Comparison of ENCODE assay signal across 22 mouse cellular contexts in genomic region chr13:40943066-40943465, GRCm38 (mm10). TPM values are rescaled to one million over a fixed set of nuclear protein-coding genes. Genes with fewer than 3 reads are reported as not detected.
A peak's percentile ranks its signal among the peaks of the same experiment; 100 is the strongest.
DNase-seq lines count a peak whose midpoint lies in the region; ATAC-seq and TF ChIP-seq lines count a peak whose summit lies in the region.
"Had no signal": no experiment of that assay in that cellular context is flagged by ENCODE, and none has a peak within 500 bp of the region (broad histone marks: within the 10 kb centered on the region; RNA-seq: fewer than 3 reads in every experiment).

No protein-coding gene starts in this region.

- no peak for TF ChIP-seq EP300 in ES-Bruce4 (IDR thresholded peaks at IDR 0.05; ENCODE audit: insufficient read depth, low read depth, low read length)
- no peak for TF ChIP-seq EP300 in stomach, postnatal 0 days (optimal IDR thresholded peaks at IDR 0.05)

- in situ Hi-C loops in ES-E14 (cut with MboI; ENCODE audit: low sequenced_read_pairs in 2 of 2, unreplicated experiment in 2 of 2): no loop called here

- H3K27me3 ChIP-seq in E14TG2a.4 (ENCODE audit: insufficient read depth, low read length): no peaks in the 10 kb centered on the region
- H3K27me3 ChIP-seq in ES-Bruce4 (ENCODE audit: control insufficient read depth, insufficient read depth, low read length, poor library complexity, severe bottlenecking): no peaks in the 10 kb centered on the region
- H3K27me3 ChIP-seq in stomach, postnatal 0 days (ENCODE audit: control insufficient read depth, insufficient read depth, low read length): no peaks in the 10 kb centered on the region
- H3K27me3 ChIP-seq in forebrain, postnatal 0 days (ENCODE audit: insufficient read depth, low read length): no peaks in the 10 kb centered on the region
- H3K27me3 ChIP-seq: CH12.LX; embryonic facial prominence, embryonic 12.5 days; forebrain, embryonic 13.5 days; forebrain, embryonic 15.5 days had no signal

- H3K9ac ChIP-seq in ES-Bruce4 (ENCODE audit: low read depth, poor library complexity, severe bottlenecking) (peak overlapping the region; percentile 27; the same call in 1 of the 2 replicates), ES-E14 (ENCODE audit: insufficient read depth, low read depth, low read length, poor library complexity, severe bottlenecking) (no peak overlapping the region)
- H3K9ac ChIP-seq in stomach, postnatal 0 days (ENCODE audit: low read length): no peak overlapping the region
- no peak overlapping the region for H3K9ac ChIP-seq in forebrain, postnatal 0 days
- H3K9ac ChIP-seq: embryonic facial prominence, embryonic 12.5 days; forebrain, embryonic 13.5 days; forebrain, embryonic 15.5 days had no signal

- TF ChIP-seq CTCF in E14TG2a.4 (conservative IDR thresholded peaks at IDR 0.05; ENCODE audit: low read length) (no peak), ES-Bruce4 (IDR thresholded peaks at IDR 0.05; ENCODE audit: low read depth, low read length) (no peak)
- no peak for TF ChIP-seq CTCF in stomach, postnatal 0 days (IDR thresholded peaks at IDR 0.05; ENCODE audit: low read depth)
- TF ChIP-seq CTCF in forebrain, postnatal 0 days (IDR thresholded peaks at IDR 0.05; ENCODE audit: low read depth): no peak

- no peak overlapping the region for H3K4me2 ChIP-seq in stomach, postnatal 0 days (replicated peaks; ENCODE audit: low read depth)
- no peak overlapping the region for H3K4me2 ChIP-seq in forebrain, postnatal 0 days (ENCODE audit: low read depth)
- H3K4me2 ChIP-seq: embryonic facial prominence, embryonic 12.5 days; forebrain, embryonic 13.5 days; forebrain, embryonic 15.5 days had no signal

- H3K27ac ChIP-seq in ES-Bruce4 (ENCODE audit: insufficient read depth, low read length) (0 out of 2 replicates have a peak overlapping the region, but pooled peaks have one; percentile 83), ES-E14 (ENCODE audit: insufficient read depth, low read depth, low read length, poor library complexity, severe bottlenecking) (peak overlapping the region; percentile 70; the same call in 1 of the 2 replicates)
- H3K27ac ChIP-seq in stomach, postnatal 0 days (replicated peaks): no peak overlapping the region
- no peak overlapping the region for H3K27ac ChIP-seq in forebrain, postnatal 0 days (ENCODE audit: low read depth, low read length)
- H3K27ac ChIP-seq: embryonic facial prominence, embryonic 10.5 days; embryonic facial prominence, embryonic 12.5 days; forebrain, embryonic 13.5 days; forebrain, embryonic 15.5 days had no signal

- DNase-seq in ES-E14 (ENCODE audit: low read depth, low spot score) (no peak), ZHBTc4 (ENCODE audit: low read depth, low spot score) (peak; percentile 46)
- no peak for DNase-seq in stomach, postnatal 0 days (ENCODE audit: low spot score)
- DNase-seq in forebrain, postnatal 0 days: no peak
- no peak for DNase-seq in B cell, adult 2 months
- DNase-seq: adrenal gland, adult 2 months; adrenal gland, postnatal 10 days; adrenal gland, postnatal 25 days; cerebellum, adult 11 months; cerebellum, adult 2 months; cerebellum, adult 9-10 months; cerebellum, postnatal 10 days; cerebellum, postnatal 25 days had no signal

- H3K9me3 ChIP-seq in E14TG2a.4 (ENCODE audit: low read length) (no peaks in the 10 kb centered on the region), ES-Bruce4 (replicated peaks; ENCODE audit: control insufficient read depth, insufficient read depth, low read length, poor library complexity, severe bottlenecking) (no peaks in the 10 kb centered on the region), ES-E14 (ENCODE audit: control insufficient read depth, insufficient read depth, low read depth, low read length) (no peaks in the 10 kb centered on the region)
- no peaks in the 10 kb centered on the region for H3K9me3 ChIP-seq in stomach, postnatal 0 days (ENCODE audit: control insufficient read depth, low read length)
- H3K9me3 ChIP-seq in forebrain, postnatal 0 days (ENCODE audit: low read length): no peaks in the 10 kb centered on the region
- H3K9me3 ChIP-seq: embryonic facial prominence, embryonic 10.5 days; embryonic facial prominence, embryonic 12.5 days; forebrain, embryonic 13.5 days; forebrain, embryonic 15.5 days; G1E had no signal

- peaks cover 99% of the 10 kb centered on the region for H3K4me1 ChIP-seq in E14TG2a.4 (replicated peaks; ENCODE audit: low read depth, low read length)
- peaks cover 12% of the 10 kb centered on the region for H3K4me1 ChIP-seq in ES-Bruce4 (ENCODE audit: control insufficient read depth, insufficient read depth, low read length)
- H3K4me1 ChIP-seq in ES-E14 (ENCODE audit: control insufficient read depth in 2 of 2, insufficient read depth in 2 of 2, low read length in 2 of 2, poor library complexity in 1 of 2): peaks cover 19 to 23% of the 10 kb centered on the region in 2 experiments
- peaks cover 4% of the 10 kb centered on the region for H3K4me1 ChIP-seq in stomach, postnatal 0 days (replicated peaks; ENCODE audit: control insufficient read depth, insufficient read depth)
- H3K4me1 ChIP-seq in forebrain, postnatal 0 days (ENCODE audit: insufficient read depth): no peaks in the 10 kb centered on the region

- ATAC-seq in stomach, postnatal 0 days (ENCODE audit: low FRiP score, low TSS enrichment): no peak
- ATAC-seq in forebrain, postnatal 0 days: no peak
- ATAC-seq: CD4-positive, CD25-positive, alpha-beta regulatory T cell, adult 4 months; forebrain, embryonic 13.5 days; forebrain, embryonic 15.5 days had no signal

- TF ChIP-seq POLR2A in ES-Bruce4 (IDR thresholded peaks at IDR 0.05; ENCODE audit: insufficient read depth, low read length): no peak

- 86% methylated on average over 1 of the region's 1 CpGs for WGBS in stomach, postnatal 0 days
- 90% methylated on average over 1 of the region's 1 CpGs for WGBS in forebrain, postnatal 0 days

- H3K4me3 ChIP-seq in E14TG2a.4 (replicated peaks; ENCODE audit: low read length): peak overlapping the region; percentile 68
- H3K4me3 ChIP-seq in ES-Bruce4 (ENCODE audit: low read depth, low read length): no peak overlapping the region
- H3K4me3 ChIP-seq in ES-E14 (ENCODE audit: insufficient read depth in 1 of 2, low read depth in 1 of 2, low read length in 2 of 2, poor library complexity in 1 of 2, severe bottlenecking in 1 of 2): no peak overlapping the region
- no peak overlapping the region for H3K4me3 ChIP-seq in stomach, postnatal 0 days (ENCODE audit: low read depth, low read length)
- H3K4me3 ChIP-seq in forebrain, postnatal 0 days (ENCODE audit: low read depth, low read length): no peak overlapping the region
- H3K4me3 ChIP-seq: embryonic facial prominence, embryonic 10.5 days; embryonic facial prominence, embryonic 12.5 days; forebrain, embryonic 13.5 days; forebrain, embryonic 15.5 days had no signal

- H3K36me3 ChIP-seq in E14TG2a.4 (ENCODE audit: insufficient read depth, low read length) (peaks cover 3% of the 10 kb centered on the region; the same call in 1 of the 2 replicates), ES-Bruce4 (ENCODE audit: control insufficient read depth, insufficient read depth, low read length, poor library complexity, severe bottlenecking) (peaks cover 9% of the 10 kb centered on the region), ES-E14 (ENCODE audit: control insufficient read depth, insufficient read depth, low read length, poor library complexity, severe bottlenecking) (no peaks in the 10 kb centered on the region)
- H3K36me3 ChIP-seq in stomach, postnatal 0 days (ENCODE audit: control insufficient read depth, insufficient read depth, low read length): no peaks in the 10 kb centered on the region
- no peaks in the 10 kb centered on the region for H3K36me3 ChIP-seq in forebrain, postnatal 0 days (ENCODE audit: insufficient read depth)
- H3K36me3 ChIP-seq: embryonic facial prominence, embryonic 10.5 days; embryonic facial prominence, embryonic 12.5 days; forebrain, embryonic 15.5 days; G1E had no signal

TF ChIP-seq in ES-E14, 5 proteins besides CTCF, POLR2A, EP300 and RAD21:
- TF ChIP-seq ZC3H11A (IDR thresholded peaks at IDR 0.05; ENCODE audit: borderline replicate concordance, low read depth, low read length) (no peak), HCFC1 (IDR thresholded peaks at IDR 0.05; ENCODE audit: borderline replicate concordance, insufficient read depth, low read length) (no peak), CHD2 (IDR thresholded peaks at IDR 0.05; ENCODE audit: low read depth, low read length) (no peak), MAFK (IDR thresholded peaks at IDR 0.05; ENCODE audit: insufficient read depth, low read depth, low read length) (no peak), ZNF384 (IDR thresholded peaks at IDR 0.05; ENCODE audit: low read depth, low read length) (no peak)

RNA-seq across cellular contexts. Expression of gene Pak1ip1, which starts 57.8 kb away (rescaled TPM):
- 79.0 and 79.4 TPM in 2 replicates for polyA plus RNA-seq in ES-Bruce4 (2011; ENCODE audit: insufficient read depth, insufficient read length, low read depth, missing spikeins)
- 92.4 and 117 TPM in 2 replicates for total RNA-seq in ES-E14 (2012; rRNA removed)
- 60.2 and 63.8 TPM in 2 replicates for polyA plus RNA-seq in stomach, postnatal 0 days (2015; fragmentation: Nextera tagmentation; extraction: Ambion mirVana)
- total RNA-seq in forebrain, postnatal 0 days (2014; rRNA removed): 42.9 and 45.9 TPM in 2 replicates
- 49.4 and 52.5 TPM in 2 replicates for polyA plus RNA-seq in forebrain, postnatal 0 days (2015; fragmentation: Nextera tagmentation; extraction: Ambion mirVana)

Comparison
In these comparisons a context has a peak if more than half of its experiments do, and no peak if none do; other contexts are left out.
1. H3K27ac ChIP-seq: peak in ES-Bruce4 (single experiment) and ES-E14 (single experiment); none in stomach, postnatal 0 days (single experiment) and forebrain, postnatal 0 days (single experiment).